Mouse (Mus musculus): Measurements from ENCODE around the gene Smoc1. TPM values are rescaled to one million over a fixed set of nuclear protein-coding genes. Genes with fewer than 3 reads are reported as not detected.

Gene Smoc1
- polyA plus RNA-seq, 1 experiment = 0.19 TPM

DNA sequence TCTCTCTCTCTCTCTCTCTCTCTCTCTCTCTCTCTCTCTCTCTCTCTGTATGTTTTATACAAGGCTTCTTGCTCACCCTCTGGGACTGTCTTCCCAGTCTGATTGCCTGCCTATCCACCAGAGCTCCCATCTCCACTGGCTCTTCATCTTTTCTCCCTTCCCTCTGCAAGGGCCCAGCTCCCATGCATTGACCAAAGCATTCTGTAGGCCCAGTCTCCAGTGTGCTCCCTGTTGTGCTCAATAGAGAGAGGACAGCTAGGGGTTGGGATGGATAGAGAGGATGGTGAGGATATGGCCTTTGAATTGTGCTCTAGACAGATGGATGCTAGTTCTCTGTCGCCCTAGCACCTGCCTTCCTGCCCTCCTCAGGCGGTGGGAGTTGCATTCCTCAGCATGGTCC is 196.7 kb downstream of the Smoc1 start:
- H3K4me2 ChIP-seq (ENCODE audit: low read depth) = no peak overlapping the region
- H3K4me3 ChIP-seq = no peak overlapping the region
- H3ac ChIP-seq (ENCODE audit: control insufficient read depth, insufficient read length) = no peak overlapping the region
- H3K36me3 ChIP-seq (ENCODE audit: control insufficient read depth, insufficient read depth) = no peaks in the 10 kb centered on the region
- H3K79me2 ChIP-seq (ENCODE audit: control insufficient read depth, insufficient read depth) = no peaks in the 10 kb centered on the region
- peaks cover 11% of the 10 kb centered on the region for H3K27me3 ChIP-seq (ENCODE audit: control insufficient read depth, insufficient read depth, insufficient read length)
- TF ChIP-seq MAX (IDR thresholded peaks at IDR 0.05; ENCODE audit: low read depth) (no peak), TCF12 (IDR thresholded peaks at IDR 0.05; ENCODE audit: insufficient read depth, poor library complexity, severe bottlenecking) (no peak), MYOD1 (IDR thresholded peaks at IDR 0.05; ENCODE audit: control insufficient read depth in 1 of 3, insufficient read length in 2 of 3, low read depth in 2 of 3) (no peak), POLR2AphosphoS2 (IDR thresholded peaks at IDR 0.05; ENCODE audit: insufficient read length, low read depth) (no peak), MYOG (IDR thresholded peaks at IDR 0.05; ENCODE audit: control insufficient read depth in 1 of 3, insufficient read depth in 1 of 3, insufficient read length in 2 of 3, low read depth in 2 of 3) (no peak), REST (IDR thresholded peaks at IDR 0.05; ENCODE audit: insufficient read depth, insufficient read length) (no peak), CEBPB (IDR thresholded peaks at IDR 0.05; ENCODE audit: insufficient read depth, poor library complexity, severe bottlenecking) (no peak), USF1 (IDR thresholded peaks at IDR 0.05; ENCODE audit: low read depth) (no peak), POLR2A (IDR thresholded peaks at IDR 0.05; ENCODE audit: insufficient read length, low read depth) (no peak), TCF3 (IDR thresholded peaks at IDR 0.05; ENCODE audit: insufficient read length, low read depth) (no peak), E2F4 (IDR thresholded peaks at IDR 0.05; ENCODE audit: insufficient read depth) (no peak), SRF (IDR thresholded peaks at IDR 0.05; ENCODE audit: control insufficient read depth, insufficient read length, low read depth) (no peak)

DNA sequence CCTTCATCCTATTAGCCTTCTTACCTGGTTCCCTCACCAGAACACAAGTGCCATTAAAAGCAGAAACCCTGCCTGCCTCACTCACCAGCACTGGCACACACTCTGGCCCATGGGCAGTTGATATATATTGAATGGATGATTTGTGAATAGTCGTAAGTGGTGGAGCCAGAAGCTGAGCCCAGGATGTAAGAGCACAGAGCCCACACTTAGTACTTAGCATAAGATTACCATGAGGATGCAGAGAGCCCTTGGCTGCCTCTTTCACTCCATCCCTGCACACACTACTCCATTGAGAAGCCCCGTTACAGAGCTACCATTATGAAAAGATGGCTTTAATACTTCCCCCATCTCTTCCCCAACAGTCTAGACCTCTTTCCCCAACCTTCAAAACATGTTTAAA is 198.2 kb downstream of the Smoc1 start:
- peaks cover 11% of the 10 kb centered on the region for H3K27me3 ChIP-seq (ENCODE audit: control insufficient read depth, insufficient read depth, insufficient read length)
- TF ChIP-seq POLR2AphosphoS2 (IDR thresholded peaks at IDR 0.05; ENCODE audit: insufficient read length, low read depth) = no peak
- no peak overlapping the region for H3K4me2 ChIP-seq (ENCODE audit: low read depth)
- no peak overlapping the region for H3K4me3 ChIP-seq
- H3K36me3 ChIP-seq (ENCODE audit: control insufficient read depth, insufficient read depth) = no peaks in the 10 kb centered on the region
- H3K79me2 ChIP-seq (ENCODE audit: control insufficient read depth, insufficient read depth) = no peaks in the 10 kb centered on the region
- no peak overlapping the region for H3ac ChIP-seq (ENCODE audit: control insufficient read depth, insufficient read length)

DNA sequence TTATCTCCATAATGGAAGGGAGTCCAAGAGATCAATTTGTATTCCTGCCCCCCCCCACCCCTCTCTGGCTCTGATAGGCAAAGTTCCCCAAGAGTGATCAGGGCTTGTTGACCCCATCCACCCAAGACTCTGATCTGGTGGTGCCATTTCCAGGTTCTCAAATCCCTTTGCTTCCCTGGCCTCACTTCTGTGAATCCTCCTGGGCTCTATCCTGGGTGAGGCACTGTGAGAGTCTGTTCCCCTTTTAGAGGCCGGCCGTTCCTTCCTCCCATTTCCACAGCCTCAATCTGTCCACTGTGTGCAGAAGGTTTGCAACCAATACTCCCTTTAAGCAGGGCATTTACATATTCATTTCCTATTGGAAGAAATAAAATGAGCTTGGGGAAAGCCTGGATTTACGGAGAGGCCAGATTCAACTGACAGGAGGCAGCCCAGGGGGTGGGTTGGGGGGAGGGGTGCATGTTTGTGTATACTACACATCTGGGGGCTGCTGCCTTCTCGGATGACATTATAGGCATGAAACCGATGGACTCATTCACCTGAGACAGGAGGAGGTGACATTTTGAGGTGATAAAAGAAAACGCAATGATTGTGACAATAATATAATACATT is 199.5 kb downstream of the Smoc1 start:
- Histone ChIP-seq H3K4me2 (ENCODE audit: low read depth) (no peak overlapping the region), H3K4me3 (no peak overlapping the region), H3K27me3 (ENCODE audit: control insufficient read depth, insufficient read depth, insufficient read length) (peaks cover 8% of the 10 kb centered on the region), H3K79me2 (ENCODE audit: control insufficient read depth, insufficient read depth) (no peaks in the 10 kb centered on the region), H3K36me3 (ENCODE audit: control insufficient read depth, insufficient read depth) (no peaks in the 10 kb centered on the region), H3ac (ENCODE audit: control insufficient read depth, insufficient read length) (no peak overlapping the region)
- TF ChIP-seq REST (IDR thresholded peaks at IDR 0.05; ENCODE audit: insufficient read depth, insufficient read length) = no peak
- no peak for TF ChIP-seq SRF (IDR thresholded peaks at IDR 0.05; ENCODE audit: control insufficient read depth, insufficient read length, low read depth)
- TF ChIP-seq POLR2AphosphoS2 (IDR thresholded peaks at IDR 0.05; ENCODE audit: insufficient read length, low read depth) = no peak
- no peak for TF ChIP-seq E2F4 (IDR thresholded peaks at IDR 0.05; ENCODE audit: insufficient read depth)
- TF ChIP-seq MAX (IDR thresholded peaks at IDR 0.05; ENCODE audit: low read depth) = no peak
- TF ChIP-seq MYOD1 (IDR thresholded peaks at IDR 0.05; ENCODE audit: control insufficient read depth in 1 of 3, insufficient read length in 2 of 3, low read depth in 2 of 3) = no peak
- no peak for TF ChIP-seq TCF3 (IDR thresholded peaks at IDR 0.05; ENCODE audit: insufficient read length, low read depth)
- TF ChIP-seq POLR2A (IDR thresholded peaks at IDR 0.05; ENCODE audit: insufficient read length, low read depth) = no peak
- no peak for TF ChIP-seq MYOG (IDR thresholded peaks at IDR 0.05; ENCODE audit: control insufficient read depth in 1 of 3, insufficient read depth in 1 of 3, insufficient read length in 2 of 3, low read depth in 2 of 3)
- TF ChIP-seq CEBPB (IDR thresholded peaks at IDR 0.05; ENCODE audit: insufficient read depth, poor library complexity, severe bottlenecking) = no peak
- TF ChIP-seq TCF12 (IDR thresholded peaks at IDR 0.05; ENCODE audit: insufficient read depth, poor library complexity, severe bottlenecking) = no peak
- no peak for TF ChIP-seq USF1 (IDR thresholded peaks at IDR 0.05; ENCODE audit: low read depth)

DNA sequence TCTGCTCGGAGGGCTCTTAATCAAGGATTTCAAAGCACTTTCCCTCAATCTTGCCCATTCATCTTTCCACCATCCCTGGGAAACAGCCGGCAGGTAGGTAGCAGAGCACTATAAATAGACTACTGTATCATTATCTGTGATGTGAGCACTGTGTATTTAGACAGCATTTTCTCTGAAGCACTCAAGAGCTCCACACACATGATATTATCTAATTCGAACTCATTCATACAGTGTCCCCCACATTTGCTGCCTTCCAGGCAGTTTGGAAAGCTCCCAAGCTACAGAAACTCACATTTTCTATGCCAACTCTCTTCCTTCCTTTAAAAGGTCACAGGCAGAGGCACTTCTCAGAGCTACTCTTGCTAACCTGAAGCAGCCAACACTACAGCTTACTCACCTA is 200.0 kb downstream of the Smoc1 start:
- Histone ChIP-seq H3ac (ENCODE audit: control insufficient read depth, insufficient read length) (no peak overlapping the region), H3K79me2 (ENCODE audit: control insufficient read depth, insufficient read depth) (no peaks in the 10 kb centered on the region), H3K36me3 (ENCODE audit: control insufficient read depth, insufficient read depth) (no peaks in the 10 kb centered on the region), H3K4me3 (no peak overlapping the region), H3K27me3 (ENCODE audit: control insufficient read depth, insufficient read depth, insufficient read length) (peaks cover 6% of the 10 kb centered on the region), H3K4me2 (ENCODE audit: low read depth) (no peak overlapping the region)
- TF ChIP-seq E2F4 (IDR thresholded peaks at IDR 0.05; ENCODE audit: insufficient read depth) = no peak
- TF ChIP-seq MYOG (IDR thresholded peaks at IDR 0.05; ENCODE audit: control insufficient read depth in 1 of 3, insufficient read depth in 1 of 3, insufficient read length in 2 of 3, low read depth in 2 of 3) = no peak
- no peak for TF ChIP-seq MYOD1 (IDR thresholded peaks at IDR 0.05; ENCODE audit: control insufficient read depth in 1 of 3, insufficient read length in 2 of 3, low read depth in 2 of 3)
- no peak for TF ChIP-seq REST (IDR thresholded peaks at IDR 0.05; ENCODE audit: insufficient read depth, insufficient read length)
- TF ChIP-seq CEBPB (IDR thresholded peaks at IDR 0.05; ENCODE audit: insufficient read depth, poor library complexity, severe bottlenecking) = no peak
- no peak for TF ChIP-seq TCF12 (IDR thresholded peaks at IDR 0.05; ENCODE audit: insufficient read depth, poor library complexity, severe bottlenecking)
- TF ChIP-seq MAX (IDR thresholded peaks at IDR 0.05; ENCODE audit: low read depth) = no peak
- no peak for TF ChIP-seq POLR2AphosphoS2 (IDR thresholded peaks at IDR 0.05; ENCODE audit: insufficient read length, low read depth)

DNA sequence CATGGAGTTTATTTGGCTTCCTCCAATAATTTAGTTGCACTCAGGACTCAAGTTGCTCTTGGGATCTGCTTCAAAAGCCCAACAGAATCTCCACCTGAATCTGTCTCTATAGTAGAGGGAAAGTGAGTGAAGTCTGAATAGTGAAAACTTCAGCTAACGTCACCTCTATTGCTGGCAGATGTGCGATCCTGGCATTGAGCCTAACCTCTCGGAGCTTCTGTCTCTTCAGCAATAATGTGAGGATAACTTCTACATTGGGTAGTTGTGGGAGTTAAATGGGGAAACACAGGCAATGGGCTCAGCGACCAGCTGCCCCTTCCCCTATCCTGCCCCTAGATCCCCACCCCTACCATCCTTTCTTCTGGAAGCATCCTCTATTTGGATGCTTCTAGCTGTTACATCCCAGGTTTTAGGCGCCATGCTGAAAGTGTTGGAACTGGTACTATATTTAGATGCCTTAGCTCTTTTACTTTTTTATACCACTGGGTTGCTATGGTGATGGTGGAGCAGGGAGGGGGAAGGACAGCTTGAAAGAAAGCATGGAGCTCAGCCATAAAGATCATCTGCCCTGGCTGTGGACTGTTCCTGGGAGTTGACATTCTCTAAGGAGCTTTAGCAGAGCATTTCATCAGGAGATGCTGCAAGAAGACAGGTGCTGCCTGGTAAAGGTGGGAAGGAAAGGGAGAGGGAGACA is 201.3 kb downstream of the Smoc1 start:
- H3K4me3 ChIP-seq = no peak overlapping the region
- peaks cover 6% of the 10 kb centered on the region for H3K27me3 ChIP-seq (ENCODE audit: control insufficient read depth, insufficient read depth, insufficient read length)
- H3K4me2 ChIP-seq (ENCODE audit: low read depth) = no peak overlapping the region
- no peaks in the 10 kb centered on the region for H3K36me3 ChIP-seq (ENCODE audit: control insufficient read depth, insufficient read depth)
- H3ac ChIP-seq (ENCODE audit: control insufficient read depth, insufficient read length) = no peak overlapping the region
- H3K79me2 ChIP-seq (ENCODE audit: control insufficient read depth, insufficient read depth) = no peaks in the 10 kb centered on the region
- no peak for TF ChIP-seq MYOD1 (IDR thresholded peaks at IDR 0.05; ENCODE audit: control insufficient read depth in 1 of 3, insufficient read length in 2 of 3, low read depth in 2 of 3)
- no peak for TF ChIP-seq SRF (IDR thresholded peaks at IDR 0.05; ENCODE audit: control insufficient read depth, insufficient read length, low read depth)
- no peak for TF ChIP-seq TCF12 (IDR thresholded peaks at IDR 0.05; ENCODE audit: insufficient read depth, poor library complexity, severe bottlenecking)
- TF ChIP-seq CEBPB (IDR thresholded peaks at IDR 0.05; ENCODE audit: insufficient read depth, poor library complexity, severe bottlenecking) = no peak
- TF ChIP-seq E2F4 (IDR thresholded peaks at IDR 0.05; ENCODE audit: insufficient read depth) = no peak
- no peak for TF ChIP-seq POLR2AphosphoS2 (IDR thresholded peaks at IDR 0.05; ENCODE audit: insufficient read length, low read depth)
- TF ChIP-seq MYOG (IDR thresholded peaks at IDR 0.05; ENCODE audit: control insufficient read depth in 1 of 3, insufficient read depth in 1 of 3, insufficient read length in 2 of 3, low read depth in 2 of 3) = no peak
- TF ChIP-seq USF1 (IDR thresholded peaks at IDR 0.05; ENCODE audit: low read depth) = no peak
- TF ChIP-seq MAX (IDR thresholded peaks at IDR 0.05; ENCODE audit: low read depth) = no peak
- TF ChIP-seq REST (IDR thresholded peaks at IDR 0.05; ENCODE audit: insufficient read depth, insufficient read length) = no peak
- TF ChIP-seq TCF3 (IDR thresholded peaks at IDR 0.05; ENCODE audit: insufficient read length, low read depth) = no peak
- TF ChIP-seq POLR2A (IDR thresholded peaks at IDR 0.05; ENCODE audit: insufficient read length, low read depth) = no peak
